Mouse (Mus musculus) heart, postnatal 10 days (tissue): ENCODE results near the gene Gusb. TPM values are rescaled to one million over a fixed set of nuclear protein-coding genes. Genes with fewer than 3 reads are reported as not detected.
"Not testable (repeated sequence)": the region's sequence is repeated elsewhere in the genome, so short reads cannot be mapped to it uniquely, and the experiment has no call there.

Experiments used
- DNase-seq, 2 experiments: peaks; one replicate each; pipeline ENCODE4 v3.0.0; 2021
- intact Hi-C: fragments of 180-260 bp; cut with DNase I; formaldehyde crosslinking; loops from one replicate; pipeline ENCODE4 v1.15.1; 2025
- total RNA-seq, 2 experiments: library from RNA; stranded (reverse); gene quantifications; 2 replicates each; pipeline ENCODE4 v1.2.3; 2021

Gene Gusb
- total RNA-seq, 2 experiments from 2014 or later: 24.5 to 25.4 TPM

DNA sequence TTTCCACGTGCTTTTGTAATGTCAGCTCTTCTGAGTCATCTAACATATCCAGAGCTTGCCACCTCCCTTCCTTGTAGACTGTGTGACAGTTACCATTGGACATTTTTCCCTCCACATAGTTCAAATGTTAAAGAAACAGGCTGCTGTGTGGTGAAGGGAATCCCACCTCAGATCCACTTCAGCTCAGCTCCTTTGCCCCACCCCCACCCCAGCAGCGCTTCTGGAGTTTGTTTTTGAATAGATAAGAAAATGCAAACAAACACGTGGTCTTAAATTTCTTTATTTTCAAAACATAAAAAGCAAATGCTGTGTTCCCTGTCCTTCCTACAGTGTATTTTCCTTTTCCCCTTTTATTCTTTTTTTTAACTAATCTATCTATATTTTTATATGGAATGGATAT lies 22.6 kb downstream of the Gusb start:
- intact Hi-C loops: no loop called here
- DNase-seq: no peak

DNA sequence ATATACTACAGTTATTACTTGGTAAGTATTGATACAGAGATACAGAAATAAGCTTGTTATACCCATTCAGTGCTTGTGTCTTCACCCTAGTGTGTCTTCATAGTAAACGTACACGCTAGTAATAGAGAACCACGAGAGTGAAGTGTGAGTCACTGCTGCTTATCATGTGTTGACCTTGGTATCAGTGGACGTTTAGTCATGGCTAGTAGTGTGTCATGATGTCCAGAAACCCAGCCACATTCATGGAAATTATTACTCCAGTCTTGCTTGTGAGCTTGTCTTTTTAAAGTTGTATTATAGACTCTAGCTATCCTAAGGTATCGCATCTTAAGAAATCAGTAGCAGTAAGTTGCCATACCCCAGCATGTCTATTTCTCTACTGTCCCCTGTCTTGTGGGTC lies 24.2 kb downstream of the Gusb start:
- intact Hi-C loops: no loop called here
- no peak for DNase-seq

DNA sequence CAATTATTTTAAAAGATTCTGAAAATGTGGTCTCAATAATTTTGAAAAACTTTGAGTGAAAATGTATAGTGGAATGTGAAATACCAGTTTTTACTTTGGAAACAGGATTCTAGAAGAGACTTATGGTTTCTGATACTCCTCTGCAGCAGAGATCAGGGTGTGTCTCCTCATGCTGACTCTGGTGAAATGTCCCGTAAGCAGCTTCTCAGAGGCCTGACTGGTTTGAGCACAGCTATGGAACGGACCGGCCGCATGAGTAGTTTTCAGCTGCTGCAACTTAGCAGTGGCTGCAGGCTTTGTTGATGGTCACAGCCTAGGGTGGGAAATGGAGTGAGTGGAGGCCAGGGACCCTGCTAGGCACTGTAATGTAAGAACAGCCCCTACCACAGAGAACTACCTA lies 25.1 kb downstream of the Gusb start:
- intact Hi-C loops: no loop called here
- no peak for DNase-seq

DNA sequence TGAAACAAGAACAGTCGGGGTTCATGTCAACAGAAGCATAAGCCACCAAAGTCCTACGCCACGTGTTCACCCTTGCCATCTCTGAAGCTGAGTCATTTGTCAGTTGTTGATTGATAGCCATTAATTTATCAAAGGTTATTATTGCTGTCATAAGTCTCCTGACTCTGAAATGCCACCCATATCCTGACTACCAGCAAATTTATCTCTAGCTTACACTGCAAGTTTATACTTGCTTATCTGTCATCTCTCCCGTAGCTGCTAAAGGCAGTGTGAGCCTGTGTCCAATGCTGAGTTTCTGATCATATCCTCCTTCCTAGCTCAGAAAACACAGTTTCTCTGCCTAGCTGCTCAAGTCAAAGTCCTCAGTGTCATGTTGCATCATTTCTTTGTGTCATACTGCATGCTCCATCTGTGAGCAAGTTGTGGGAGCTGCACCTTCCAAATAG lies 28.0 kb downstream of the Gusb start:
- no peak for DNase-seq
- intact Hi-C loops: no loop called here

DNA sequence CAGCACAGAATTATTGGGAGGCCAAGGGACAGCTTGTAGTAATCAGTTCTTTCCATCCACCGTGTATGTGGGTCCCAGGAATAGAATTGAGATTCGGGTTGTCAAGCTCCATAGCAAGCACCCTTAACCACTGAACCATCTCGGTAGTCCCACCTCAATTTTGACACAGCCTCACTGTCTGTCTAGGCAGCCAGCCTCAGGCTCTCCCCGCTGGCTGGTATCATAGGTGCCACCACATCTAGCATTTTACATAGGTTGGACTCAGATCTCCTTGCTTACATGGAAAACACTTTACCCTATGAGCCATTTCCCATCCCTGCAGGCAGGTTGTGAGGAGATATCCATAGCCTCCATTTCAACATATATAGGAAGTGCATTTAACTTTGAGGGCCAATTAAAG lies 28.5 kb downstream of the Gusb start:
- no peak for DNase-seq
- intact Hi-C loops: no loop called here

DNA sequence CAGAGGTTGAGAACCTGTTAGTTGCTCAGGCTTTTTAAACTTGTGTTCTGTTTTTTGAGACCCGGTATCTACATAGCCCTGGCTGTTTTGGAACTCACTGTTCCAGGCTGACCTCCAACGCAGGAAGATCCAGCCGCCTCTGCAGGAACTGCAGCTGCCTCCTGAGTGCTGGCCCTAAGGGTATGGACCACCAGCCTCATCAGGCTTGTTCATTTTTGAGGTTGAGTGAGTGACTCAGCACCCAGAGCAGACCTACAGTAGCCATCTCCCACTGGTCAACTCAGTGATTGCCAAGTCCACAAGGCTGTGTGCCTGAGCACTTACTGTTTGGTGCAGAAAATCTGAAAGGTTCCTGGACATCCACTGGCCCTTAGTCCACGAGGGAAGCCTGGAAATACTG lies 31.4 kb downstream of the Gusb start:
- DNase-seq: no peak
- intact Hi-C loops: no loop called here

DNA sequence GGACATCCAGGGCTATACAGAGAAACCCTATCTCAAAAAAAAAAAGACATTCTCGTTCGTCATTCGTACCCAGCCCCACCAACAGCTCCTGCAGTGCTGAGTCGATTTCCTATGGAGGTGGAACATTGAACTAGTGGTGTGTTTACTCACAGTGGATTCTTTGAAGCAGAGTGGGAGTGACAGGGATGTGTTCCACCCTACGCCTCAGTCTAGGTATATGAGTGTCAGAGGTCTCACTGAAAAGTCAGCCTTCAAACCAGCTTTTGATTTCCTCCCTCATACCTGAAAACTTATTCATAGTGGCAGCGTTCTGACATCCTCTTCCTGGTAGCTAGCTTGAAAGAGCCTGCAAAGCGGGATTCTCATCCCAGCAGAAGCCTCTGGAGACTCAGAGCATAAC lies 34.4 kb downstream of the Gusb start:
- intact Hi-C loops: no loop called here
- DNase-seq: no peak

DNA sequence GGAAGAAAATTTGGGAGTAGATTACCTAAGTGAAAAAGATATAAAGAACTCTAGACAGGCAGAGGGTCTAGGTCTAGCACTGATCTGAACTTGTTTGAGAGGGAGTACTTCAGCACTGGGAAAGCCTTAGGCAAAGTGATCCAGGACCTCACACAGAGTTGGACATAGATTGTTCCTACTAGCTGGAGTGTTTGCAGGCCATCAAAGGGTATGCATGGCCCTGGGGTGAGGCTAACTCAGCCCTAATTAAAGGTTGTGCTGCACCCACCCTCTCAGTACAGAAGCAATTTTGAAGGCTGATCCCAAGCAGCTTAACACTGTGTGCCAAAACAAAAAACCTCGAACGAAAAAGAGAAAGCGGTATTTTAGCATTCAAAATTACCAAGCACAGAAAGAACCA lies 36.4 kb downstream of the Gusb start:
- intact Hi-C loops: no loop called here
- DNase-seq: no peak

DNA sequence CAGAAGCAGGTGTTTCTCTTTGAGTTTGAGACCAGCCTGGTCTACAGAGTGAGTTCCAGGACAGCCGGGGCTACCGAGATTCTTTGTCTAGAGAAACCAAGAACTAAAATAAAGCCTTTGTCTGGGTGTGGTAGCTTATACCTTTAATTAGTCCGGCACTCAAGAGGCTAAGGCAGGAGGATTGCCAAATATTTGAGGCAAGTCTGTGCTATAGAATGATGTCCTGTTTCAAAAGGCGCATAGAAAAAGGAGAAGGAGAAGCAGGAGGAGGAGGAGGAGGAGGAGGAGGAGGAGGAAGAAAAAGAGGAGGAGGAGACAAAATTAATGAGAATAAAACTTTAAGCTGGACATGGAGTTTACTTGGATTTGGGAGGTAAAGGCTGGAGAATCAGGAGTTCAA lies 39.6 kb downstream of the Gusb start:
- no peak for DNase-seq
- intact Hi-C loops: no loop called here

DNA sequence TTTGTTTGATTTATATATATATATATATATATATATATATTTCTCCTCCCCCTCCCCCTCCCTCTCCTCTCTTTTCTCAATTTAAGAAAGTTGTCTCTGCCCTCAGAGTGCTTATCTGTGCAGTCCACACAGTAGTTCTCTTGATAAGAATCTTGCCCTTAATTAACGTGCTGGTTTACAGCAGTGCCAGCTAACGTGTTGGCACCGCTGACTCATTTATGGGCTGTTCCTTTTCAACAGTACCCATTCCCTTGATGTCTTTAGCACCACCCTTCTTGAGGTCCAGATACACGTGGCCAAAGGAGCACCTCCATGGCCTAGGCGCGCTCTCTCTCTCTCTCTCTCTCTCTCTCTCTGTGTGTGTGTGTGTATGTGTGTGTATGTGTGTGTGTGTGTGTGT lies 47.1 kb downstream of the Gusb start:
- DNase-seq: no peak
- intact Hi-C loops: no loop called here

DNA sequence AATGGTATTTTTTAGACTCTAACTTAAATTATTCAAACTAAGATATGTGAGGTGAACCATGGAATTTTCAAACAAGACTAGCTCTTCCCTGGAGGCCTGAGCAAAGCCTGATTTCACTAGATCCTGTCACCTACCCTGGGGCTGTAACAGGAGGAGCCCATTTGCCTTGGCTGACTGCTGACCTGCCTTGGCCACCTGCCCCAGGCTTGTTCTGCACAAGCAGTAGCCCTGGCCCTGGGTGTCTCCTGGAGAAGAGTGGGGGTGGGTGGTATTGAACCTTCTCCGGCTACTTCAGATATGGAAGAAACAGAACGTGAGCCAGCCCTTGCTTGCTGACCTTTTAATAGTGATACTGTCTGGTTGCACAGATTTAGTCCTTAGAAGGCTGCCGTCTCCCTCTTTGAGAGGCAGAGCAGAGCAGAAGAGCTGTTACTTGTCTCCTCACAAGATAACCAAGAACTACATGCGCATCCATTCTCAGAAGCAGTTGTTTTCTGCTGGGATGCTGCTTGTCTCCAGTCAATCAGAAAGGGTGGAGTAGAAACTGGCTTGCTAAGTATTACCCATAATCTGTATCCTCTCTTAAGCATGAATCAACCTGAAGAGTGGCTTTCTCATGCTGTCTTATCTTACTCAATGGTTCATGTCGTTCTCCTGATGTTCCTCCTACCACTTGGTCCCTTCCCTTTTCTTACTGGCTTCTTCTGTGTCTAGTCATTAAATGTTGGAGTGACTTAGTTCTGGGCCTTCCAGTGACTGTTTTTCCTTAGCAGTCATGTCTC lies 48.2 kb downstream of the Gusb start:
- DNase-seq: peak; percentile 18 to 22

DNA sequence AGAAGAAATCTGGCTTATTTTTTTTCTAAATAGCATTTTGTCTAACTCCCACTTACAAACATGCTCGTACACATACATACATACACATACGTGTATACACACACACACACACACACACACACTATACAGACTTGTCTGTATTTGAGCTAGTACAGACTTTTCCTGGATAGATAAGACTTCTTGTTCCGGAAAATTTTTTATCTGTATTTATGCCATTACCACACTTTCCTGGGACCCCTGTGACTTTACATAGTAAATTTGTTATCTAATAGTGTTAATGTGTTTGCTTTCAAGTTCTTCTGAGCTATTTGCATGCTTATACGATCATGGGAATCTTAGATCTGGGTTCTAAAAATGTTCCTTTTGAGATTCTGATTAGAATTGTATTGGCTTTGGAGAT lies 50.7 kb downstream of the Gusb start:
- intact Hi-C loops: no loop called here
- no peak for DNase-seq

More for the DNA sequence above, 48.2 kb downstream of the Gusb start:
- intact Hi-C loops: no loop called here

DNA sequence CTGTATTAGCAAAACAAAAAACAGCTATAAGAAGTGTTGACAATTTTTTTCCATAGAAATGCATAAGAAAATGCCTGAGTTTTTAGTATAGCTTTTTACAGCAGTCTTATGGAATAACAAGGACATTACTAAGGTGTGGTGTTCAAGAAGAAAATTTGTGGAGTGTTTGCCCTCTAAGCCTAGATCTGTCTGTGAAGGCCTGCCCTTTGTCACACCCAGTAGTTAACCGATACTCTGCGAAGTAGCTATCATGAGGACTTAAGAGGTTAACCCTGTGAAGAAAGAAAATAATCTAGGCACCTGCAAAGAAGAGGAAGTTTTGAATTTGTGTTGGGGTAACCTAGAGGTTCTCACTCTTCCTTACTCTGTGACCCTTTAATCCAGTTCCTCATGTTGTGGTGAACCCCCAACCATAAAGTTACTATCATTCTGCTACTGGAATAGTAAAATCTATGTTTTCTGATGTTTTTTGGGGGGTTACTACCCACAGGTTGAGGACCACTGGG lies 55.3 kb downstream of the Gusb start:
- intact Hi-C loops: no loop called here

DNA sequence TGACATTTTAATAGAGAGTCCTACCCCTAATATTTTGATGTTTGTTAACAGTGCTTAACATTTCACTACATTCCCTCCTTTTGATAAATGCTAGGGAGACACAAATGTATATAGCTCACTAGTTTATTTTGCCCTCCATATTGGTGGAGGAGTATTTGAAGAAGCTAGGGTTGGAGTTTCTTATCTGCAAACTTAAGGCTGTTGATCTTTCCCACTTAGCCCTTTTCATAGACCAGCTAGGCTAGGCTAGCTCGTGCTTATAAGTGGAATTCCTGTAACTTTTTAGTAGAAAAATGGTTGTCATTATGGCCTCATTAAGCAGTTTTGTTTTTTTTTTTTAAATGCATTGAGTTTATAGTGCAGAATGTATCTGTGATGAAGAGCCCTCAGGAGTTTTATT lies 59.4 kb downstream of the Gusb start:
- intact Hi-C loops: no loop called here

More for the DNA sequence above, 55.3 kb downstream of the Gusb start:
- no peak for DNase-seq

DNA sequence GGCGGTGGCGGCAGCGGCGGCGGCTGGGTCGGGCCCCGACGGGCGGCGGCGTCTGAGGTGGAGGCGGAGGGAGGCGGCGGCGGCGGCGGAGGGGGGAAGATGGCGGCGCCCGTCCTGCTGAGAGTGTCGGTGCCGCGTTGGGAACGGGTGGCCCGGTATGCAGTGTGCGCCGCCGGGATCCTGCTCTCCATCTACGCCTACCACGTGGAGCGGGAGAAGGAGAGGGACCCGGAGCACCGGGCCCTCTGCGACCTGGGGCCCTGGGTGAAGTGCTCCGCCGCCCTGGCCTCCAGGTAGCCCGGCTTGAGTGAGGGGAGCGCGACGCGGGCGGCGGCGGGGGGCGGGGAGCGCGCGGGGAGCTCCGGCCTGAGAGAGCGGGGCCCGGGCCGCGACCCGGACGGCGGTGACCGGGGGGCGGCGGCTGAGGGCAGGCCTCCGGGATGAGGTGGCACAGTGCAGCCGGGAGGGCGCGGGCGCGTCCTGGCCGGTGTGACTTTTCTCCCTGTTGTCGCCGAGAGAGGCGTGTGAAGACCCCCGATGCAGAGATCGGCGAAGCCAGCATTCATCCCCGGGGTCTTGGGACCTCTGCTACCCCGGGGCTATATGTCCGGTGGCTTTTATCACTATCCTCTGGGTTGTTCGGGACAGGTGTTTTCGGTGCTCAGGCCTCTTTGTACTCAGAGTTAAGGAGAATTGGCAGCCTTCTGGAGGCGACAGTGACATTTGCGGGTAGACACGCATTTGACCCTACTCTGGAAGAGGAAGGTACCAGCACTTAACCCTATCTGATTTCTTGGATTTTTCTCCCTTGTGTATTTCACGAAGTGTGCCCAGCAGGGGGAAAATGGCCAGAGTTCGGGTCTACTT lies 60.5 kb downstream of the Gusb start:
- intact Hi-C loops: not testable (repeated sequence)
- peak; percentile 46 to 48 for DNase-seq

More for the DNA sequence above, 59.4 kb downstream of the Gusb start:
- DNase-seq: no peak

DNA sequence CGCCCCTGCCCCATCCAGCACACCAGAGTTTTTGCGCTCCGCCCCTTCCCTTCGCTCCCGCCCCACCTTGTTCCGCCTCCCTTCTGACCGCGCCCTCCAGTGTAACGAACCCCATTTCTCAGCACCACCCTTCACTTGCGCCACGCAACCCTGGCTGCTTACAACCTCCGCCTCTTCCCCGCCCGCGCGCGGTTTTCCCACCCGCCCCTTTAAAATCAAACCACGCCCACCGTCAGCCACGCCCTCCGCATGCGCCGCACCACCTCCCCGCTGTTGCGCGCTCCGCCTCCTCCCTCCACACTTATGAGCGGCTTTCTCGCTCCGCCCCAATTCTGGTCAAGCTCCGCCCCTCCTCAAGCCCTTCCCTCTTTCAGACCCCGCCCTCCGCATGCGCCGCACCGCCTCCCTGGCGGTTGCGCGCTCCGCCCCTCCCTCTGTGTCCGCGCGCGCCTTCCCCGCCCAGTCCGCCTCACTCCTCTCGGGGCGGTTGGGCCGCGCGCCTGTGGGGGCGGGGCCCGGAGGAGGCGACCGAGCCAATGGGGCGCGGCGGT lies 61.3 kb downstream of the Gusb start, which contains the start of gene Vkorc1l1:
TSS of gene Vkorc1l1 (plus strand) at position 476 of the 551 bp plus-strand sequence.
- DNase-seq: peak; percentile 98 to 99
- intact Hi-C loops: loop anchor here (2.0 kb wide), 1 partner anchor 33 kb away; the partner anchor contains the start of gene Nupr1l

DNA sequence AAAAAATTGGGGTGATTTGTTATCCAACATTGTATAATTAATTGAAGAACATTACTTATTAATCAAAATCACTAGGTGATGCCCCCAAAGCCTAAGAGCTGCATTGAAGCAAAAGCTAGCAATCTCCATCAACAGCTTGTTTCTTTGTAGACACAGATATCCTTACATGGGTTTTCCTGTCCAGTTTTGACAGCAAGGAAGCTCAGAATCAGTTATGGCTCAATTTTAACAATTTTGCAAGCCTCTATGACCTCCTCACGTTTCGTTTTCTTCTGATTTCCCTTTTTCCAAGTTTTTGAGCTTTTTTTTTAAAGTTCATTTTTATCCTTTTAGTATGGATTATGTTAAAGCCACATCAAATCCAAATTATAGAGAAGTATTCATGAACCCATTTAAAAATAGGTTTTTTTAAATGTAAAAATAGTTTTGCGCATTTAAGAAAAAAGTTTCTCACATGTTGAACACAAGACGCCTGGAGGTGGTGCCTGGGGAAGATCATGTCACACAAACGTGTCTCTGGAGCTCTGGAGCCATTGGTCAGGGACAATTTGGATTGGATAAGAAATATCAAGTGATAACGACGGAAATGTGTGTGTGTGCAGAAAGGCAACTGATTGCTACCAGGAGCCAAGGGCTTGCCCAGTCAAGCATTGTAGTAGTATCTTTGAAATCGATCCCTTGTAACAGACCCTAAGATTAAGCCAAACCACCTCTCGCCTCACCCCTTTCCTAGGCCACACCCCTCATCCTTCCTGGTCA lies 61.9 kb downstream of the Gusb start:
- intact Hi-C loops: loop anchor here (2.0 kb wide), 1 partner anchor 32 kb away; the partner anchor contains the start of gene Nupr1l
- no peak for DNase-seq

DNA sequence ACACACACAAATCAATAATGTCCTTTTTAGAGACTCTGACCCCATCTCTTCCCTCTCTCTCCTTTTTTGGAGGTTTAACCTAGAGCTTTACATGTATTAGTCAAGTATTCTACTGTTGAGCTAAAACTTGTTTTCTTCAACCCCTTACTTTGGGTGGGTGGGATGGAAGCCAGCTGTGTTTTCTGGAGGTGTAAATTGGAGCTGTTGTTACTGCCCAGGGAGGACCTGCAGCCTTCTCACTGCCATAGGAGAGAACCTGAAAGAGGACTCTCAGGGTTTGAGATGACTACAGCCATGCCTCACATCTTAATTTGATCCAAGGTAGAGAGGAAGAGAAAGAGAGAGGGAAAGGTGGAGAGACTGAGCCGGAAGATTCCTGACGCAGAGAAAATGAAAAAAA lies 62.6 kb downstream of the Gusb start:
- peak in 1 of 2 experiments; percentile 9 for DNase-seq
- intact Hi-C loops: loop anchor here (2.0 kb wide), 1 partner anchor 31 kb away; the partner anchor contains the start of gene Nupr1l
